Mouse (Mus musculus) erythroblast, embryonic 14.5 days (primary cell): ENCODE data around the gene Specc1.

Experiments used
- GATA1 ChIP-seq: IDR thresholded peaks from 2 replicates; pipeline ENCODE4 v1.6.1; 2012; ENCODE audit warnings: low read length, inconsistent platforms, mixed read lengths
- TAL1 ChIP-seq: IDR thresholded peaks from 3 replicates; pipeline ENCODE4 v1.6.1; 2012; ENCODE audit warnings: low read length, inconsistent platforms, mixed read lengths

DNA sequence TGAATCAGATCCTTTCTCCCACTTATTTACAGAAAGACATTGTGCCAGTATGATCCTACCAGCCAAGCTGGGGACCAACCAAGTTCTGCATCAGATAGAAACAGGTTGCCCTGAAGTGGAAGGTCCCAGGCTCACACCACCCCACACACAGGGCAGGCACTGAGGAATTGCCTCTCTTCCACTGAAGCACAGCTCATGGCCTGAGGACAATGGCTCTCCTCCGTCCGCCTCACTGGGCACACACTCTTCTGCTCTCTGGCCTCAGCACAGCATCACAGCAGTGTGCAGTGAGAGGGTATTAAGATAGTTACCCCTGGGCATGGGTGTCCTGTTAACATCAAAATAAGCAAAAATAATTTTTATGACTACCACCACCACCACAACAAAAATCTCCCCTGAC lies 252.5 kb downstream of the Specc1 start:
- TF ChIP-seq GATA1 = no peak
- no peak for TF ChIP-seq TAL1
